Comparison of ENCODE assay signal across 8 mouse cellular contexts in genomic region chr14:120911388-120911901, GRCm38 (mm10). TPM values are rescaled to one million over a fixed set of nuclear protein-coding genes. Genes with fewer than 3 reads are reported as not detected.
DNase-seq lines count a peak whose midpoint lies in the region; ATAC-seq and TF ChIP-seq lines count a peak whose summit lies in the region.

No protein-coding gene starts in this region.

- peaks cover 12% of the 10 kb centered on the region; the same call in 1 of the 2 replicates for H3K4me1 ChIP-seq in intestine, embryonic 16.5 days (ENCODE audit: control insufficient read depth, insufficient read depth, low read length)
- H3K4me1 ChIP-seq in liver, embryonic 13.5 days (replicated peaks), result peaks cover 29% of the 10 kb centered on the region

- peak overlapping the region; percentile 99 for H3ac ChIP-seq in myocyte (ENCODE audit: control insufficient read depth, insufficient read length)

- ATAC-seq in intestine, embryonic 16.5 days, result peak; percentile 47
- ATAC-seq in liver, embryonic 13.5 days (ENCODE audit: low read depth), result peak; percentile 40

- H3K9me3 ChIP-seq in intestine, embryonic 16.5 days (ENCODE audit: control insufficient read depth, low read length), result no peaks in the 10 kb centered on the region
- no peaks in the 10 kb centered on the region for H3K9me3 ChIP-seq in liver, embryonic 13.5 days (replicated peaks)

- TF ChIP-seq POLR2A in myocyte (IDR thresholded peaks at IDR 0.05; ENCODE audit: insufficient read length, low read depth), result no peak

- peaks cover 50% of the 10 kb centered on the region for H3K79me2 ChIP-seq in myocyte (ENCODE audit: control insufficient read depth, insufficient read depth)

- H3K4me3 ChIP-seq in intestine, embryonic 16.5 days (ENCODE audit: low read length), result peak overlapping the region; percentile 92
- H3K4me3 ChIP-seq in liver, embryonic 13.5 days (replicated peaks), result peak overlapping the region; percentile 88
- H3K4me3 ChIP-seq in myocyte, result peak overlapping the region; percentile 69

- under 1% methylated on average over 59 of the region's 63 CpGs for WGBS in intestine, embryonic 16.5 days
- under 1% methylated on average over 32 of the region's 63 CpGs for WGBS in liver, embryonic 13.5 days (ENCODE audit: insufficient replicate concordance)

- peak overlapping the region; percentile 85 for H3K9ac ChIP-seq in intestine, embryonic 16.5 days (ENCODE audit: low read depth, low read length)
- peak overlapping the region; percentile 91 for H3K9ac ChIP-seq in liver, embryonic 13.5 days

- no peaks in the 10 kb centered on the region for H3K36me3 ChIP-seq in intestine, embryonic 16.5 days (ENCODE audit: control insufficient read depth, insufficient read depth, low read length)
- H3K36me3 ChIP-seq in liver, embryonic 13.5 days, result no peaks in the 10 kb centered on the region
- H3K36me3 ChIP-seq in myocyte (ENCODE audit: control insufficient read depth, insufficient read depth), result no peaks in the 10 kb centered on the region
- H3K36me3 ChIP-seq in splenic B cell, adult 2 months (ENCODE audit: control insufficient read depth, insufficient read depth, low read length, poor library complexity, severe bottlenecking), result no peaks in the 10 kb centered on the region; the same call in 1 of the 2 replicates

- peak; percentile 22 for DNase-seq in kidney, adult 18-20 months
- no peak for DNase-seq in kidney, adult 11 months
- peak; percentile 38 for DNase-seq in cerebellum, adult 8-10 months
- peak; percentile 57 for DNase-seq in gastrocnemius, postnatal 10 days
- DNase-seq in liver, embryonic 13.5 days, result peak; percentile 18
- DNase-seq in splenic B cell, adult 2 months (ENCODE audit: low read depth, low spot score), result peak; percentile 48

- peak overlapping the region; percentile 94 for H3K27ac ChIP-seq in intestine, embryonic 16.5 days (ENCODE audit: low read length)
- H3K27ac ChIP-seq in liver, embryonic 13.5 days, result peak overlapping the region; percentile 84

- no peaks in the 10 kb centered on the region for H3K27me3 ChIP-seq in intestine, embryonic 16.5 days (replicated peaks; ENCODE audit: control insufficient read depth, insufficient read depth, low read length)
- no peaks in the 10 kb centered on the region for H3K27me3 ChIP-seq in liver, embryonic 13.5 days
- no peaks in the 10 kb centered on the region for H3K27me3 ChIP-seq in myocyte (ENCODE audit: control insufficient read depth, insufficient read depth, insufficient read length)
- H3K27me3 ChIP-seq in splenic B cell, adult 2 months (ENCODE audit: control insufficient read depth, insufficient read depth, low read length, poor library complexity, severe bottlenecking), result no peaks in the 10 kb centered on the region

- H3K4me2 ChIP-seq in intestine, embryonic 16.5 days (ENCODE audit: low read depth, low read length), result peak overlapping the region; percentile 68
- peak overlapping the region; percentile 92 for H3K4me2 ChIP-seq in liver, embryonic 13.5 days
- peak overlapping the region; percentile 93 for H3K4me2 ChIP-seq in myocyte (ENCODE audit: low read depth)

TF ChIP-seq in myocyte, 11 proteins besides CTCF, POLR2A, EP300 and RAD21:
- TF ChIP-seq TCF3 (IDR thresholded peaks at IDR 0.05; ENCODE audit: insufficient read length, low read depth) (no peak), MYOG (IDR thresholded peaks at IDR 0.05; ENCODE audit: control insufficient read depth in 1 of 3, insufficient read depth in 1 of 3, insufficient read length in 2 of 3, low read depth in 2 of 3) (no peak), MYOD1 (IDR thresholded peaks at IDR 0.05; ENCODE audit: control insufficient read depth in 1 of 3, insufficient read length in 2 of 3, low read depth in 2 of 3) (no peak), REST (IDR thresholded peaks at IDR 0.05; ENCODE audit: insufficient read depth, insufficient read length) (no peak), CEBPB (IDR thresholded peaks at IDR 0.05; ENCODE audit: insufficient read depth, poor library complexity, severe bottlenecking) (no peak), MAX (IDR thresholded peaks at IDR 0.05; ENCODE audit: low read depth) (no peak)

RNA-seq across cellular contexts. Expression of gene Ipo5, which starts 0.4 kb away (rescaled TPM):
- 100 to 1,000 TPM in 1 of 2 experiments, 10 to 100 TPM in 1; 98.2 to 101 TPM for total RNA-seq in gastrocnemius, postnatal 10 days (2021)
- 63.5 and 67.7 TPM in 2 replicates for polyA plus RNA-seq in intestine, embryonic 16.5 days (2015; fragmentation: Nextera tagmentation; extraction: Ambion mirVana)
- 57.3 and 71.1 TPM in 2 replicates for polyA plus RNA-seq in liver, embryonic 13.5 days (2015; fragmentation: Nextera tagmentation; extraction: Ambion mirVana)
- polyA plus RNA-seq in myocyte (2012; fragmentation: generic; extraction: Trizol), result 75.7 TPM
